Mouse (Mus musculus): ENCODE measurements at regions not wholly inside any gene's neighbourhood (a gene's known extent, or its start where the extent isn't known, plus 50 kb on each side); places are given as distances from the start of the nearest gene placed in this dataset.

DNA sequence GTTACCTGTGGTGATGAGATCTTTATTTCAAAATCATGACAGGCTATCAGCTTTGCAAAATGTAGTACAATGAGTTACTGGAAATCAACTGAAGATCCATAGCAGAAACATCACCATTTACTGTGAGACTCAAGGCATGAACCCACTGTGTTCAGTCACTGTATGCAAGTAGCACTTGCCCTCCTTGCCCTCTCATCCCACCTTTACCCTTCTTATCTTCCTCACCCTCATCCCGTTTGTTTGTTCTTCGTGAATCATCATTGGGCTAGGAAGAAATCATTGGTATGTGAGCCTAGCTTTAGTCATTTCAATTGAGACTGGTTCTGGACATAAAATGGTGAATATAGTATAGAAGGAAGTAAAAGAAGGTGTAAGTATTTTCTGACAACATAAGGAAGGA lies 223.6 kb downstream of the Gm5447 start:
- Histone ChIP-seq H3K27me3 (replicated peaks; ENCODE audit: control insufficient read depth, insufficient read depth, low read length) (no peaks in the 10 kb centered on the region), H3K4me3 (ENCODE audit: low read depth, low read length) (no peak overlapping the region)
- 32% methylated on average over 2 of the region's 2 CpGs for WGBS

DNA sequence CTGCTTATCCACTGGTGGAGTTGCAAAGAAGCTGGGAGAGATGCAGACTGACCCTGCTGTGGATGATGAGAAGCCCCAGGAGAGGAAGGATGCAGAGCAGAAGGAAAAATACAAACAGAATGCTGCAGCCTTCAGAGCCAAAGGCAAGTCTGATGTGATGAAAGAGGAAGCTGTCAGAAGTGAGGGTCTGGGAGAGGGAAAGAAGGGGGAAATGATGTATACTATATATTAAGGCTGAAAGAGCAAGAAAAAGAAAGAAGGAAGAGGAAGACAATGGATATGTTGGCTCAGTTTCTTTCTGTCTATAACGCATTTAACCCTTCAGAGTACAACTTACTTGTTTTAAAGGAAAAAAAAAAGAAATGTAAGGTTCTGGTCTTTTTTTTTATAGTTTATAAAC lies 225.4 kb downstream of the Gm5447 start:
- H3K9me3 ChIP-seq (ENCODE audit: control insufficient read depth): no peaks in the 10 kb centered on the region
- H3K27me3 ChIP-seq (replicated peaks; ENCODE audit: control insufficient read depth, insufficient read depth, low read length): no peaks in the 10 kb centered on the region
- H3K9ac ChIP-seq (ENCODE audit: low read depth, low read length): no peak overlapping the region
- no peak for ATAC-seq
- H3K4me3 ChIP-seq (ENCODE audit: low read depth, low read length): no peak overlapping the region
- no peak for TF ChIP-seq CTCF (IDR thresholded peaks at IDR 0.05; ENCODE audit: low read depth)
- WGBS: 93% methylated on average over 1 of the region's 1 CpGs
- no peaks in the 10 kb centered on the region for H3K4me1 ChIP-seq (replicated peaks; ENCODE audit: control insufficient read depth, insufficient read depth, low read length)
- no peak overlapping the region for H3K4me2 ChIP-seq (replicated peaks; ENCODE audit: low read depth)
- H3K36me3 ChIP-seq (ENCODE audit: control insufficient read depth, insufficient read depth): no peaks in the 10 kb centered on the region
- H3K27ac ChIP-seq (ENCODE audit: low read depth, low read length): no peak overlapping the region

More for the DNA sequence above, 223.6 kb downstream of the Gm5447 start:
- no peak for TF ChIP-seq CTCF (IDR thresholded peaks at IDR 0.05; ENCODE audit: low read depth)
- Histone ChIP-seq H3K27ac (ENCODE audit: low read depth, low read length) (no peak overlapping the region), H3K4me2 (replicated peaks; ENCODE audit: low read depth) (no peak overlapping the region), H3K36me3 (ENCODE audit: control insufficient read depth, insufficient read depth) (no peaks in the 10 kb centered on the region), H3K9ac (ENCODE audit: low read depth, low read length) (no peak overlapping the region), H3K9me3 (ENCODE audit: control insufficient read depth) (no peaks in the 10 kb centered on the region), H3K4me1 (replicated peaks; ENCODE audit: control insufficient read depth, insufficient read depth, low read length) (no peaks in the 10 kb centered on the region)
- ATAC-seq: no peak

DNA sequence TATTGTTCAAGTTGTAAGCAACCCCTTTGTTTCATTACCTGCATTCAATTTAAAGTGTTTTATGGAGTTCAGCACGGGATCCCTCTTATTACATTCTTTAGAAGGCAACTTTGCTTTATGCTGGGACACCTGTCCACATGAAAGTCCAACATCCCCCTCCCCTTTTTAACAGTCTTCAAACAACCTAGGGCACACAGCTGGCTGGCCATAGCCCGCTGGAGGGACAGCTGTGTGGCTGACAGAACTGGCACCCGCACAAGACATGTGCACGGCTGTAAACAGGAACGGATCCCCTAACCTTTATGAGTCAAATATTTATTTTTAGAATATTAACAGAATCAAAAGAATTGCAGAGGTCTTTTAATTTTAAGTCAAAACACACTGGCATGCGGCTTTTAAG lies 230.1 kb downstream of the Gm5447 start:
- no peak for TF ChIP-seq CTCF (IDR thresholded peaks at IDR 0.05; ENCODE audit: low read depth)
- no peak overlapping the region for H3K27ac ChIP-seq (ENCODE audit: low read depth, low read length)
- no peaks in the 10 kb centered on the region for H3K4me1 ChIP-seq (replicated peaks; ENCODE audit: control insufficient read depth, insufficient read depth, low read length)
- H3K36me3 ChIP-seq (ENCODE audit: control insufficient read depth, insufficient read depth): no peaks in the 10 kb centered on the region
- H3K9ac ChIP-seq (ENCODE audit: low read depth, low read length): no peak overlapping the region
- ATAC-seq: no peak
- 53% methylated on average over 6 of the region's 6 CpGs for WGBS
- H3K27me3 ChIP-seq (replicated peaks; ENCODE audit: control insufficient read depth, insufficient read depth, low read length): no peaks in the 10 kb centered on the region
- H3K9me3 ChIP-seq (ENCODE audit: control insufficient read depth): no peaks in the 10 kb centered on the region
- H3K4me2 ChIP-seq (replicated peaks; ENCODE audit: low read depth): no peak overlapping the region
- no peak overlapping the region for H3K4me3 ChIP-seq (ENCODE audit: low read depth, low read length)

DNA sequence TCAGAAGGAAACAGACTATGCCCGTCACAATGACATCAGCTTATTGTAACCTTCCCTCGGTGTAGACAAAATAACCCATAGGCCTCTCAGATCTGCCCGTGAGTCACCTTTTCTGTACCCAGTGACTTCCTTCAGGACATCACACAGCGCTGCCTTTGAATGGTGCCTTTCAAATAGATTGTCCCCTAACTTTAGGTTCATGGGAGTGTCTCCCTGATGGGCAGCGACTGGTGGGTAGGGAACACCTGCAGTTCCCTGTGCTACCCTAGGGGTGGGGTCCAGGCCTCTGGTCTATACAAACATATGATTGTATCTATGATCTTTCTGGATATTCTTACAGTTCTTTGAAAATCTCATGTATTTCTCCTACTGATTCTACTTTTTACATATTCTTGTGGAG lies 232.4 kb downstream of the Gm5447 start:
- WGBS: 59% methylated on average over 5 of the region's 5 CpGs

DNA sequence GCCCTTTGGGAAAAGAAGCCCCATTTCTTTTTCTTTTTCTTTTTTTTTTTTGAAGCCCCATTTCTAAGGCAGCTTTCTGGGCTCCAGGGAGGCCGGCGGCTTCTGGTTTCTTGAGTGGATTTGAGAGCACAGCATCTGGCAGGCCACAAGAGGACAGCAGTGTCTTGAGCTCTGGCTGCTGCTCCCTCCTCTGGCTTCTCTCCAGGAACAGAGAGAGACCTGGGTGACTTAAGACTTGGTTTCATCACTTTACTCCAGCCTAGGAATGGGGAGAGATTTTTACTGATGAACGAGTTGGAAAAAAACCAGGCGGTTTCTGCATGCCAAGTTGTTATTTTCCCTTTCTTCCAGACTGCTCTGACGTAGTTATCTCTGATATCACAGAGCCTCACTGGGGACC lies 233.7 kb downstream of the Gm5447 start:
- Histone ChIP-seq H3K9ac (ENCODE audit: low read depth, low read length) (no peak overlapping the region), H3K27ac (ENCODE audit: low read depth, low read length) (no peak overlapping the region), H3K4me3 (ENCODE audit: low read depth, low read length) (no peak overlapping the region), H3K9me3 (ENCODE audit: control insufficient read depth) (no peaks in the 10 kb centered on the region), H3K4me1 (replicated peaks; ENCODE audit: control insufficient read depth, insufficient read depth, low read length) (no peaks in the 10 kb centered on the region), H3K4me2 (replicated peaks; ENCODE audit: low read depth) (no peak overlapping the region), H3K36me3 (ENCODE audit: control insufficient read depth, insufficient read depth) (no peaks in the 10 kb centered on the region), H3K27me3 (replicated peaks; ENCODE audit: control insufficient read depth, insufficient read depth, low read length) (no peaks in the 10 kb centered on the region)
- TF ChIP-seq CTCF (IDR thresholded peaks at IDR 0.05; ENCODE audit: low read depth): peak; percentile 91
- peak; percentile 56 for ATAC-seq
- WGBS: 25% methylated on average over 5 of the region's 5 CpGs

More for the DNA sequence above, 232.4 kb downstream of the Gm5447 start:
- H3K9ac ChIP-seq (ENCODE audit: low read depth, low read length): no peak overlapping the region
- no peak for TF ChIP-seq CTCF (IDR thresholded peaks at IDR 0.05; ENCODE audit: low read depth)
- no peak overlapping the region for H3K27ac ChIP-seq (ENCODE audit: low read depth, low read length)
- H3K27me3 ChIP-seq (replicated peaks; ENCODE audit: control insufficient read depth, insufficient read depth, low read length): no peaks in the 10 kb centered on the region
- no peak overlapping the region for H3K4me3 ChIP-seq (ENCODE audit: low read depth, low read length)
- ATAC-seq: peak; percentile 25; the same call in 1 of the 2 replicates
- no peaks in the 10 kb centered on the region for H3K4me1 ChIP-seq (replicated peaks; ENCODE audit: control insufficient read depth, insufficient read depth, low read length)
- H3K36me3 ChIP-seq (ENCODE audit: control insufficient read depth, insufficient read depth): no peaks in the 10 kb centered on the region
- H3K9me3 ChIP-seq (ENCODE audit: control insufficient read depth): no peaks in the 10 kb centered on the region
- H3K4me2 ChIP-seq (replicated peaks; ENCODE audit: low read depth): no peak overlapping the region

DNA sequence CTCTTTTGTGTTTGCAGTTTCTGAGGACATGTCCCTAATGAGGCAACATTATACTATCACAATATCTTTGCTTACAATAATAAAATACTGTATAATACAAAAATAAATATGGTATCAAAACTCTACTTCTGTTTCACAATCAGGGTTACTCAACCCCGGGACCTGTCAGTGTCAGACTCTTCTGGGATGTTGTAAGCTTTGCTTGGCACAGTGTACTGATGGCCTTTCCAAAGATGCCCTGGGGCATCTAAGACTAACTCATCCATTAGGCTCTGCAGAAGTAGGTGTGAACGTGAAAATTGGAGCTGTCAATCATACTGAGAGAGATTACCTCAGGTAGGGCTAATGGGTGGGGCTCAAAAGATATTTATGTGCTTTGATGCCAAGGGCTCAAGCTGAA lies 249.0 kb downstream of the Gm5447 start:
- no peak overlapping the region for H3K27ac ChIP-seq (ENCODE audit: low read depth, low read length)
- no peak overlapping the region for H3K9ac ChIP-seq (ENCODE audit: low read depth, low read length)
- H3K27me3 ChIP-seq (replicated peaks; ENCODE audit: control insufficient read depth, insufficient read depth, low read length): no peaks in the 10 kb centered on the region
- no peaks in the 10 kb centered on the region for H3K4me1 ChIP-seq (replicated peaks; ENCODE audit: control insufficient read depth, insufficient read depth, low read length)
- H3K9me3 ChIP-seq (ENCODE audit: control insufficient read depth): no peaks in the 10 kb centered on the region
- H3K36me3 ChIP-seq (ENCODE audit: control insufficient read depth, insufficient read depth): no peaks in the 10 kb centered on the region
- H3K4me3 ChIP-seq (ENCODE audit: low read depth, low read length): no peak overlapping the region
- no peak for ATAC-seq
- no peak for TF ChIP-seq CTCF (IDR thresholded peaks at IDR 0.05; ENCODE audit: low read depth)
- WGBS: 80% methylated on average over 2 of the region's 2 CpGs
- H3K4me2 ChIP-seq (replicated peaks; ENCODE audit: low read depth): no peak overlapping the region

DNA sequence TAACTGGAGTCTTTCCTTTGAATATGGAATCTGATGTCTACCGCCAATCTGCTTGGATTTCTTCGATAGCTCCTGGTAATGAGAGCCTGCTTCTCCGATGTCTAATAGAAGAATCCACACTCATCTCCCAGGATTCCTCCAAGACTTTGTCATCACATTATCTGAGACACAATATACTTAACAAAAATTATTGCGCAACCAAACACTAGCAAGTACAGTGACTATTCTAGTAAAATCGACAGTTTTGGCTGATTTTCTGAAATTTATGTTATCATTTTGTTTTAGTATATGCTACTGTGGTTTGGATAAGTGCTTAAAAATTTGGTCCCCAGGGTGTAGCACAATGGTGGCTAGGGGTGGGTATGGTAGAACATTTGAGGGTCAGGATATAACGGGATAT lies 266.5 kb downstream of the Gm5447 start:
- Histone ChIP-seq H3K36me3 (ENCODE audit: control insufficient read depth, insufficient read depth) (no peaks in the 10 kb centered on the region), H3K9ac (ENCODE audit: low read depth, low read length) (no peak overlapping the region), H3K4me2 (replicated peaks; ENCODE audit: low read depth) (no peak overlapping the region), H3K27me3 (replicated peaks; ENCODE audit: control insufficient read depth, insufficient read depth, low read length) (no peaks in the 10 kb centered on the region), H3K27ac (ENCODE audit: low read depth, low read length) (no peak overlapping the region), H3K4me1 (replicated peaks; ENCODE audit: control insufficient read depth, insufficient read depth, low read length) (no peaks in the 10 kb centered on the region), H3K4me3 (ENCODE audit: low read depth, low read length) (no peak overlapping the region), H3K9me3 (ENCODE audit: control insufficient read depth) (no peaks in the 10 kb centered on the region)
- no peak for TF ChIP-seq CTCF (IDR thresholded peaks at IDR 0.05; ENCODE audit: low read depth)
- WGBS: 96% methylated on average over 6 of the region's 6 CpGs
- no peak for ATAC-seq

Measured in intestine, postnatal 0 days (tissue).